Mouse (Mus musculus) heart, postnatal 0 days (tissue): ENCODE data around the gene Slc9a6.

Experiments used
- CTCF ChIP-seq: IDR thresholded peaks from 2 replicates; pipeline ENCODE4 v1.5.1; 2016; ENCODE audit warnings: antibody characterized with exemption, control low read depth, low read depth
- EP300 ChIP-seq: IDR thresholded peaks from 2 replicates; pipeline ENCODE4 v1.6.1; 2016; ENCODE audit warnings: antibody characterized with exemption, low read depth

GRCm38 (mm10) chrX:56677736-56678135 is 68.2 kb downstream of the Slc9a6 start:
- TF ChIP-seq CTCF (no peak), EP300 (no peak)
